Mouse (Mus musculus): ENCODE measurements around the gene Clec2d. TPM values are rescaled to one million over a fixed set of nuclear protein-coding genes. Genes with fewer than 3 reads are reported as not detected.
"Not testable (repeated sequence)": the region's sequence is repeated elsewhere in the genome, so short reads cannot be mapped to it uniquely, and the experiment has no call there.

Gene Clec2d
- polyA plus RNA-seq, 1 experiment from 2014 or later = 0.21 TPM

DNA sequence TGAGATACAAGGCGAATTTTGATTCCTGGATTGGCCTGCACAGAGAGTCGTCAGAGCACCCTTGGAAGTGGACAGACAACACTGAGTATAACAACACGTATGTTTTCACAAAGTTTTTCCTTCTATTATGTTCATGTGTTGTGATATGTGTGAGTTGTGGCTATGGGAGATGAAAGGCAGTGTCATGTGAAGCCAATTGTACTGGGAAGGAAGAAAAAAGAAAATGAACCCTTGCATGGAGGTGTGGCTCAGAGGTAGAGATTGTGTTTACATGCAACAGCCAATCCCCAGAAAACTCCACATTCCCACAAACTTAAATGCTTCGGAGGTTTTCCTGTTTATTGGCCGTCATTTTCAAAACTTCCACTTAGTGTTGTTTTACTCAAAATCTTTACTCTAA lies 4.4 kb downstream of the Clec2d start:
- ATAC-seq = no peak
- Histone ChIP-seq H3K4me3 (ENCODE audit: low read length) (no peak overlapping the region), H3K36me3 (ENCODE audit: control insufficient read depth, insufficient read depth, low read length) (no peaks in the 10 kb centered on the region), H3K9me3 (ENCODE audit: control insufficient read depth, low read length) (no peaks in the 10 kb centered on the region), H3K27ac (ENCODE audit: low read depth, low read length) (no peak overlapping the region), H3K27me3 (replicated peaks; ENCODE audit: control insufficient read depth, insufficient read depth, low read length) (no peaks in the 10 kb centered on the region), H3K9ac (ENCODE audit: low read depth, low read length) (no peak overlapping the region), H3K4me1 (ENCODE audit: control insufficient read depth, insufficient read depth, low read depth, low read length) (no peaks in the 10 kb centered on the region), H3K4me2 (ENCODE audit: low read length) (no peak overlapping the region)
- 95% methylated on average over 5 of the region's 5 CpGs for WGBS

- H3K4me1 ChIP-seq (ENCODE audit: control insufficient read depth, insufficient read depth, low read depth, low read length) = no peaks in the 10 kb centered on the region
- no peak overlapping the region for H3K4me3 ChIP-seq (ENCODE audit: low read length)
- H3K27ac ChIP-seq (ENCODE audit: low read depth, low read length) = no peak overlapping the region
- ATAC-seq = no peak
- H3K9me3 ChIP-seq (ENCODE audit: control insufficient read depth, low read length) = no peaks in the 10 kb centered on the region
- no peaks in the 10 kb centered on the region for H3K36me3 ChIP-seq (ENCODE audit: control insufficient read depth, insufficient read depth, low read length)
- H3K27me3 ChIP-seq (replicated peaks; ENCODE audit: control insufficient read depth, insufficient read depth, low read length) = no peaks in the 10 kb centered on the region
- H3K4me2 ChIP-seq (ENCODE audit: low read length) = no peak overlapping the region
- H3K9ac ChIP-seq (ENCODE audit: low read depth, low read length) = no peak overlapping the region
- 83% methylated on average over 4 of the region's 4 CpGs for WGBS
Measured at GRCm38 (mm10) chr6:129186022-129186421, 5.6 kb downstream of the Clec2d start.

DNA sequence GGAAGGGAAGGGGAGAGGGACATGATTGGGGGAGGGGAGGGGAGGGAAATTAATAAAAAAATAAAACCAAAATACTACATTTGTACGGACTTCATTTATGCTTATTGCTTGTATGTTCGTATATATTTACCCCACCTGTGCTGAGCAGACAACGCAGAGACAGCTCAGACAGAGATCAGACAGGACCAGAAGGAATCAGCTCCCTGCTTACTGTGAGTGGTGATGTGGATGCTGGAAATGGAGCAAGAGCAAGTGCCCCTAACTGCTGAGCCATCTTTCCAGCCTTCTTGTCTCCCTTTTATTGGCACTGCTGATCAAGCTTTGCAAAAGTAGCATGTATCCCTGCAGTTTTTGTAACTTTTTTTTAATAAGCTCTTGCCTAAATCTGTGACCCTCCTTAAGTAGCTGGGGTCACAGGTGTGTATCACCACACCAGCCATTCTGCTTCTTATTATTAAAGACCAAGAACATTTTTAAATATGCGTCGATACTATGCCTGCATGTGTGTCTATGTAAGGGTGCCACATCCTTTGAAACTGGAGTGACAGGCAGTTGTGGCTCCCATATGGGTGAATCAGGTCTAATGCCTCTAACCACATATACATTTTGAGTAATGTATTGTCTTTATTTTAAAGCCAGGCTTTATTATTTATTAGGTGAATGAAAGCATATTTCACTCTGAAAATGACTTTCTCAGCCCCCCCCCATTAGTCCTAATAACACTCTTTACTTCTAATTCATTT lies 6.2 kb downstream of the Clec2d start:
- Histone ChIP-seq H3K9me3 (ENCODE audit: control insufficient read depth, low read length) (no peaks in the 10 kb centered on the region), H3K9ac (ENCODE audit: low read depth, low read length) (no peak overlapping the region), H3K27ac (ENCODE audit: low read depth, low read length) (no peak overlapping the region), H3K4me3 (ENCODE audit: low read length) (no peak overlapping the region), H3K4me2 (ENCODE audit: low read length) (no peak overlapping the region), H3K36me3 (ENCODE audit: control insufficient read depth, insufficient read depth, low read length) (no peaks in the 10 kb centered on the region), H3K4me1 (ENCODE audit: control insufficient read depth, insufficient read depth, low read depth, low read length) (no peaks in the 10 kb centered on the region), H3K27me3 (replicated peaks; ENCODE audit: control insufficient read depth, insufficient read depth, low read length) (no peaks in the 10 kb centered on the region)
- ATAC-seq = no peak
- WGBS = 93% methylated on average over 5 of the region's 5 CpGs

GRCm38 (mm10) chr6:129187200-129187651 lies 6.8 kb downstream of the Clec2d start:
- no peak overlapping the region for H3K4me2 ChIP-seq (ENCODE audit: low read length)
- H3K9ac ChIP-seq (ENCODE audit: low read depth, low read length) = no peak overlapping the region
- no peaks in the 10 kb centered on the region for H3K9me3 ChIP-seq (ENCODE audit: control insufficient read depth, low read length)
- no peak overlapping the region for H3K27ac ChIP-seq (ENCODE audit: low read depth, low read length)
- H3K36me3 ChIP-seq (ENCODE audit: control insufficient read depth, insufficient read depth, low read length) = no peaks in the 10 kb centered on the region
- no peaks in the 10 kb centered on the region for H3K4me1 ChIP-seq (ENCODE audit: control insufficient read depth, insufficient read depth, low read depth, low read length)
- no peak for ATAC-seq
- H3K4me3 ChIP-seq (ENCODE audit: low read length) = no peak overlapping the region
- no peaks in the 10 kb centered on the region for H3K27me3 ChIP-seq (replicated peaks; ENCODE audit: control insufficient read depth, insufficient read depth, low read length)

DNA sequence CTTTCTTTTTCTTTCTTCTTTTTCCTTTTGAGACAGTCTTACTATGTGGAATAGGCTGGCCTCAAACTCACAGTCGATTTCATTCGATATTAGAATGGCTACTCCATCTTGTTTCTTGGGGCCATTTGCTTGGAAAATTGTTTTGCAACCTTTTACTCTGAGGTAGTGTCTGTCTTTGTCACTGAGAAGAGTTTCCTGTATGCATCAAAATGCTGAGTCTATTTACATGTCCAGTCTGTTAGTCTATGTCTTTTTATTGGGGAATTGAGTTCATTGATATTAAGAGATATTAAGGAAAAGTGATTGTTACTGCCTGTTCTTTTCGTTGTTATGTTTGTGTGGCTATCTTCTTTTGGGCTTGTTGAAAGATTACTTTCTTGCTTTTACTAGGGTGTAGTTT lies 7.4 kb downstream of the Clec2d start:
- H3K4me3 ChIP-seq (ENCODE audit: low read length); H3K27ac ChIP-seq (ENCODE audit: low read depth, low read length); H3K27me3 ChIP-seq (replicated peaks; ENCODE audit: control insufficient read depth, insufficient read depth, low read length); H3K4me2 ChIP-seq (ENCODE audit: low read length); H3K9ac ChIP-seq (ENCODE audit: low read depth, low read length); H3K36me3 ChIP-seq (ENCODE audit: control insufficient read depth, insufficient read depth, low read length); H3K4me1 ChIP-seq (ENCODE audit: control insufficient read depth, insufficient read depth, low read depth, low read length); ATAC-seq; H3K9me3 ChIP-seq (ENCODE audit: control insufficient read depth, low read length): not testable (repeated sequence)
- WGBS = 90% methylated on average over 3 of the region's 3 CpGs

- Histone ChIP-seq H3K9me3 (ENCODE audit: control insufficient read depth, low read length) (no peaks in the 10 kb centered on the region), H3K27me3 (replicated peaks; ENCODE audit: control insufficient read depth, insufficient read depth, low read length) (no peaks in the 10 kb centered on the region), H3K9ac (ENCODE audit: low read depth, low read length) (no peak overlapping the region), H3K36me3 (ENCODE audit: control insufficient read depth, insufficient read depth, low read length) (no peaks in the 10 kb centered on the region), H3K4me1 (ENCODE audit: control insufficient read depth, insufficient read depth, low read depth, low read length) (no peaks in the 10 kb centered on the region), H3K4me2 (ENCODE audit: low read length) (no peak overlapping the region), H3K4me3 (ENCODE audit: low read length) (no peak overlapping the region), H3K27ac (ENCODE audit: low read depth, low read length) (no peak overlapping the region)
- WGBS = 96% methylated on average over 2 of the region's 2 CpGs
- ATAC-seq = no peak
Measured at GRCm38 (mm10) chr6:129193431-129193830, 13.0 kb downstream of the Clec2d start.

- not testable (repeated sequence) for H3K4me1 ChIP-seq (ENCODE audit: control insufficient read depth, insufficient read depth, low read depth, low read length); H3K9ac ChIP-seq (ENCODE audit: low read depth, low read length); ATAC-seq; H3K27ac ChIP-seq (ENCODE audit: low read depth, low read length); H3K36me3 ChIP-seq (ENCODE audit: control insufficient read depth, insufficient read depth, low read length); H3K9me3 ChIP-seq (ENCODE audit: control insufficient read depth, low read length); H3K27me3 ChIP-seq (replicated peaks; ENCODE audit: control insufficient read depth, insufficient read depth, low read length); H3K4me2 ChIP-seq (ENCODE audit: low read length); H3K4me3 ChIP-seq (ENCODE audit: low read length)
Measured at GRCm38 (mm10) chr6:129200066-129200465, 19.7 kb downstream of the Clec2d start.

DNA sequence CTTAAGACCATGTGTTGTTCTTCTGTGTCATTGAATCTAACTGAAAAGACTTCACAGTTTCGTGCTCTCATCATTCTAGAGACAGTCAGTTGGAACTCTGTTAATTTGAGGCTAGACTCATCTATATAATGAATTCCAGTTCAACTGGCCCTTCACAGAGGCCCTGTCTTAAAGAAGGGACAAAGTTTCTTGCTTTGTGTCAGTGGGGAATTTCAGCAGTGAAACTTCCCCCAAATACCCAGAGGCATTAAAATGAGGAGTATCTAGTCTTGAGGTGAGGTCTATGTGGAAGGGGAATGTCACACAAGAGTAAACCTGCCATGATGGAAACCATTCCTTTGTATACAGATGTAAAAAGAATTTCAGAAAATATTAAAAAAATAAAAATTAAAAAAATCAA lies 21.9 kb downstream of the Clec2d start:
- 92% methylated on average over 1 of the region's 1 CpGs for WGBS
- no peak for ATAC-seq
- Histone ChIP-seq H3K36me3 (ENCODE audit: control insufficient read depth, insufficient read depth, low read length) (no peaks in the 10 kb centered on the region), H3K27ac (ENCODE audit: low read depth, low read length) (no peak overlapping the region), H3K4me2 (ENCODE audit: low read length) (no peak overlapping the region), H3K9ac (ENCODE audit: low read depth, low read length) (no peak overlapping the region), H3K4me3 (ENCODE audit: low read length) (no peak overlapping the region), H3K9me3 (ENCODE audit: control insufficient read depth, low read length) (no peaks in the 10 kb centered on the region), H3K27me3 (replicated peaks; ENCODE audit: control insufficient read depth, insufficient read depth, low read length) (no peaks in the 10 kb centered on the region), H3K4me1 (ENCODE audit: control insufficient read depth, insufficient read depth, low read depth, low read length) (no peaks in the 10 kb centered on the region)

DNA sequence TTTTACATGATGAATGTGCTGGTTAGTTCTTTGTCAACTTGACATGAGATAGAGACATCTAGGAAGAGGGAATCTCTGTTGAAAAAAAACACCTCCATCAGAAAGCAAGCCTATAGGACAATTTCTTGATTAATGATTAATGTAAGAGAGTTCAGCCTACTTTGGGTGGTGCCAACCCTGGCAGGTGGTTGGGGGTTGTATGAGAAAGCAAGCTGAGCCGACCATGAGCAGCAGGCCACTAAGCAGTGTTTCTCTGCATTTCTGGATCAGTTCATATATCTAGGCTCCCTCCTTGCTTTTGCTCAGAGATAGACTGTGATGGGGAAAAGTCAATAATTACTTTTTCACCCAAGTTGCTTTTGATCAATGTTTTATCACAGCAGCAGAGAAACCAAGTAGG lies 23.9 kb downstream of the Clec2d start:
- Histone ChIP-seq H3K4me2 (ENCODE audit: low read length) (no peak overlapping the region), H3K27me3 (replicated peaks; ENCODE audit: control insufficient read depth, insufficient read depth, low read length) (no peaks in the 10 kb centered on the region), H3K36me3 (ENCODE audit: control insufficient read depth, insufficient read depth, low read length) (no peaks in the 10 kb centered on the region), H3K4me1 (ENCODE audit: control insufficient read depth, insufficient read depth, low read depth, low read length) (no peaks in the 10 kb centered on the region), H3K4me3 (ENCODE audit: low read length) (no peak overlapping the region), H3K27ac (ENCODE audit: low read depth, low read length) (no peak overlapping the region), H3K9ac (ENCODE audit: low read depth, low read length) (no peak overlapping the region), H3K9me3 (ENCODE audit: control insufficient read depth, low read length) (no peaks in the 10 kb centered on the region)
- 73% methylated on average over 1 of the region's 1 CpGs for WGBS
- ATAC-seq = no peak

GRCm38 (mm10) chr6:129204838-129205237 lies 24.4 kb downstream of the Clec2d start:
- H3K4me3 ChIP-seq (ENCODE audit: low read length) = no peak overlapping the region
- no peak overlapping the region for H3K9ac ChIP-seq (ENCODE audit: low read depth, low read length)
- no peak overlapping the region for H3K4me2 ChIP-seq (ENCODE audit: low read length)
- no peaks in the 10 kb centered on the region for H3K36me3 ChIP-seq (ENCODE audit: control insufficient read depth, insufficient read depth, low read length)
- H3K9me3 ChIP-seq (ENCODE audit: control insufficient read depth, low read length) = no peaks in the 10 kb centered on the region
- no peaks in the 10 kb centered on the region for H3K27me3 ChIP-seq (replicated peaks; ENCODE audit: control insufficient read depth, insufficient read depth, low read length)
- no peaks in the 10 kb centered on the region for H3K4me1 ChIP-seq (ENCODE audit: control insufficient read depth, insufficient read depth, low read depth, low read length)
- no peak for ATAC-seq
- H3K27ac ChIP-seq (ENCODE audit: low read depth, low read length) = no peak overlapping the region
- 86% methylated on average over 3 of the region's 3 CpGs for WGBS

Data from hindbrain, embryonic 16.5 days (tissue).